Mouse (Mus musculus): ENCODE data around the gene Cd6. TPM values are rescaled to one million over a fixed set of nuclear protein-coding genes. Genes with fewer than 3 reads are reported as not detected.

Cd6 gene
- polyA plus RNA-seq, 1 experiment from 2014 or later: not detected

- Histone ChIP-seq H3K4me2 (replicated peaks) (no peak overlapping the region), H3K4me3 (replicated peaks) (no peak overlapping the region), H3K9ac (no peak overlapping the region), H3K4me1 (no peaks in the 10 kb centered on the region), H3K9me3 (replicated peaks) (no peaks in the 10 kb centered on the region), H3K27ac (replicated peaks) (no peak overlapping the region), H3K27me3 (no peaks in the 10 kb centered on the region), H3K36me3 (no peaks in the 10 kb centered on the region)
- ATAC-seq (ENCODE audit: insufficient number of reproducible peaks, low FRiP score, low TSS enrichment, low read depth): no peak
- 80% methylated on average over 1 of the region's 1 CpGs for WGBS
Observed at GRCm38 (mm10) chr19:10794916-10795315, 34.9 kb downstream of the Cd6 start.

DNA sequence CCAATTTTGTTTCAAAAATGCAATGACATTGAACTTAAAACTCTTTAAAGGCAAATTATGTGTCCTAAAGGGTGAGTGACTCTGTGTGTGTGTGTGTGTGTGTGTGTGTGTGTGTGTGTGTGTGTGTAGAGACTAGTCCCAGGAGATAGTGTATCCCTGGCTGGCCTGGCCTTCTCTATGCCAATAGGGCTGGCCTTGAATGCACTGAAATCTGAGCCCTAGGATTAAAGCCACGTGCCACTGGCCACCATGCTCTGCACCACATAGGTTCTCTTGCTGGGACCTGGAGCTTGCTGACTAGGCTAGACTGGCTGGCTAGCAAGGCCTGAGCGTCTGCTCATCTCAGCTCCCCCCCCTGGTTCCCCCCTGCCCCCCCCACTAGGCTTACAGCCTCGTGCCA lies 36.8 kb downstream of the Cd6 start:
- Histone ChIP-seq H3K27ac (replicated peaks) (no peak overlapping the region), H3K27me3 (no peaks in the 10 kb centered on the region), H3K4me3 (replicated peaks) (no peak overlapping the region), H3K9ac (no peak overlapping the region), H3K4me1 (no peaks in the 10 kb centered on the region), H3K4me2 (replicated peaks) (no peak overlapping the region), H3K36me3 (no peaks in the 10 kb centered on the region), H3K9me3 (replicated peaks) (no peaks in the 10 kb centered on the region)
- WGBS: 33% methylated on average over 3 of the region's 3 CpGs
- no peak for ATAC-seq (ENCODE audit: insufficient number of reproducible peaks, low FRiP score, low TSS enrichment, low read depth)

GRCm38 (mm10) chr19:10790323-10790722 lies 39.5 kb downstream of the Cd6 start:
- H3K4me1 ChIP-seq: 0 out of 2 replicates have a peak, but pooled peaks cover under 1% of the 10 kb centered on the region
- H3K36me3 ChIP-seq: no peaks in the 10 kb centered on the region
- H3K4me2 ChIP-seq (replicated peaks): no peak overlapping the region
- H3K4me3 ChIP-seq (replicated peaks): no peak overlapping the region
- 70% methylated on average over 9 of the region's 9 CpGs for WGBS
- no peak overlapping the region for H3K9ac ChIP-seq
- no peaks in the 10 kb centered on the region for H3K27me3 ChIP-seq
- ATAC-seq (ENCODE audit: insufficient number of reproducible peaks, low FRiP score, low TSS enrichment, low read depth): no peak
- H3K27ac ChIP-seq (replicated peaks): no peak overlapping the region
- H3K9me3 ChIP-seq (replicated peaks): no peaks in the 10 kb centered on the region

DNA sequence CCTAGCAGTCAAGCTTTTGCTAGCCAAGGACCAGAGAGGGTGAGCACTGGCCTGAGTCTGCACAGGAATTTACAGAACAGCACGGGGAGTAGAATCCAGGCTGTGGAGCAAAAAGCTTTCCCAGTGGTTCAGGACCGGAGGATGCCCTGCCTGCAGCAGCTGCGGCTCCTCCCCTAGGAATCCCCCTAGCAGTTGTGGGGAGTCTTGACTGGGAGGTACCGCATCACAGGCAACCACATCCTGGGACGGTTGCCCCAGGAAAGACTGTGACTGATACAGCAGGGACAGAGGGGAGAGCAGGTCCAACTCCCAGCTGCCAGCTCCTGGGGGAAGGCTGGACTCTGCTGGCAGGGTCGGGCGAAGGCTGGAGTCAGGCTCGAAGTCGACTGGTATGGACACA lies 41.6 kb downstream of the Cd6 start:
- peaks cover 6% of the 10 kb centered on the region for H3K4me1 ChIP-seq
- no peak overlapping the region for H3K27ac ChIP-seq (replicated peaks)
- no peaks in the 10 kb centered on the region for H3K36me3 ChIP-seq
- ATAC-seq (ENCODE audit: insufficient number of reproducible peaks, low FRiP score, low TSS enrichment, low read depth): no peak
- no peak overlapping the region for H3K4me2 ChIP-seq (replicated peaks)
- no peaks in the 10 kb centered on the region for H3K27me3 ChIP-seq
- no peak overlapping the region for H3K9ac ChIP-seq
- H3K4me3 ChIP-seq (replicated peaks): no peak overlapping the region
- WGBS: 71% methylated on average over 9 of the region's 9 CpGs
- no peaks in the 10 kb centered on the region for H3K9me3 ChIP-seq (replicated peaks)

- no peak overlapping the region for H3K9ac ChIP-seq
- H3K4me2 ChIP-seq (replicated peaks): no peak overlapping the region
- ATAC-seq (ENCODE audit: insufficient number of reproducible peaks, low FRiP score, low TSS enrichment, low read depth): no peak
- H3K27ac ChIP-seq (replicated peaks): no peak overlapping the region
- 78% methylated on average over 4 of the region's 4 CpGs for WGBS
- no peak overlapping the region for H3K4me3 ChIP-seq (replicated peaks)
- H3K27me3 ChIP-seq: no peaks in the 10 kb centered on the region
- H3K9me3 ChIP-seq (replicated peaks): no peaks in the 10 kb centered on the region
- H3K4me1 ChIP-seq: peaks cover 6% of the 10 kb centered on the region
- no peaks in the 10 kb centered on the region for H3K36me3 ChIP-seq
Observed at GRCm38 (mm10) chr19:10787406-10787805, 42.5 kb downstream of the Cd6 start.

DNA sequence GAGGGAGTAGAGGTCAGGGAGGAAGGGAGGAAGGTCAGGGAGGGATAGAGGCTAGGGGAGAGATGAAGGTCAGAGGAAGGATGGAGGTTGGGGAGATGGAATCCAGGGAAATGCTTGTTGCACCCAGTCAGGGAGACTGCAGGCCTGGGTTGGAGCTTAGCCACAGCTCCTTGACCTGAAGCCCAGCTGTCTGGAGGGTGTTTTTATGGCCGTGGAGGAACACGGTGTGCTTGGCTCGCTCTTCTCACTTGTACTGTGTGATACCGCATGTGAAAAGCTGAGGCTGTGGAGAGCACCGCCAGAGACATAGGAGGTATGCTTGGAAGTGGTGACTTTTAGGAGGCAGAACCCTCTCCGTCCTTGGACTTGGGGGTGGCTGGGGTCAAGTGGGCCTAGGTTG lies 43.1 kb downstream of the Cd6 start:
- Histone ChIP-seq H3K36me3 (no peaks in the 10 kb centered on the region), H3K27me3 (no peaks in the 10 kb centered on the region), H3K4me3 (replicated peaks) (no peak overlapping the region), H3K9ac (no peak overlapping the region), H3K4me1 (peaks cover 6% of the 10 kb centered on the region), H3K27ac (replicated peaks) (no peak overlapping the region), H3K9me3 (replicated peaks) (no peaks in the 10 kb centered on the region), H3K4me2 (replicated peaks) (no peak overlapping the region)
- 83% methylated on average over 6 of the region's 6 CpGs for whole genome bisulfite sequencing
- ATAC-seq (ENCODE audit: insufficient number of reproducible peaks, low FRiP score, low TSS enrichment, low read depth): no peak

DNA sequence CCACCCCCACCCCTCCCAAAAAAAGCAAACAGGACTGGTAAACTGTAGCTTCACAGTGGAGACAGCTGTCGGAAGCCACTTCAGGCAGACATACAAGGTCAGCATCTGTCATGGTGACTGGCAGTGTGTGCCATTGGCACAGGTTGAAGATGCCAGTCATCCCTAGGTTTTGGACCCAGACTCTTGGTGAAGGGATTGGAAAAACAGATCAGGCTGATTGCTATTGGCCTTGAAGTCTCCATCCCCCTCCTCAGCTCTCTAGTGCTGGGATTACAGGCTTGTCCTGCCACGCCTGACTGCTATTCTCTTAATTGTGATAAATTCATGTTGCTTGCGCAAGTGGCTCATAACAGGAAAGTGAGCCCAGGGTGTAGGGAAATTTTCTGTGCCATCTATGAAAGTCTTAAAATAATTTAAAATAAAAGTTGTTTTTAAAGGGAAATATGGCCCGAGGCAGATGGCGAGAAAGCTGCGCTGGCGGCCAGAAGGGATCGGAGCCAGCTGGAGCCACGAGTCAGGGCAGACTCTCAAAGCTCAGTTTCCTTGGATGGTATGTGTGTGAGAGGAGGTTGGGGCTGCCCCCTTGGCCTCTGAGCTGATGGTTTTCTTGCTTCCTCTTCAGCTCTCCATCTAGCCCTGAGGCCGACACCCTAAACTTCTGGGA lies 44.9 kb downstream of the Cd6 start:
- Histone ChIP-seq H3K27ac (replicated peaks) (no peak overlapping the region), H3K36me3 (no peaks in the 10 kb centered on the region), H3K4me1 (peaks cover 6% of the 10 kb centered on the region), H3K4me2 (replicated peaks) (no peak overlapping the region), H3K9me3 (replicated peaks) (no peaks in the 10 kb centered on the region), H3K9ac (no peak overlapping the region), H3K27me3 (no peaks in the 10 kb centered on the region), H3K4me3 (replicated peaks) (no peak overlapping the region)
- WGBS: 47% methylated on average over 10 of the region's 10 CpGs
- no peak for ATAC-seq (ENCODE audit: insufficient number of reproducible peaks, low FRiP score, low TSS enrichment, low read depth)

- Histone ChIP-seq H3K27me3 (no peaks in the 10 kb centered on the region), H3K4me1 (peaks cover 6% of the 10 kb centered on the region), H3K4me3 (replicated peaks) (no peak overlapping the region), H3K36me3 (no peaks in the 10 kb centered on the region), H3K9ac (no peak overlapping the region), H3K27ac (replicated peaks) (no peak overlapping the region), H3K9me3 (replicated peaks) (no peaks in the 10 kb centered on the region), H3K4me2 (replicated peaks) (no peak overlapping the region)
- 36% methylated on average over 3 of the region's 3 CpGs for WGBS
- ATAC-seq (ENCODE audit: insufficient number of reproducible peaks, low FRiP score, low TSS enrichment, low read depth): no peak
Observed at GRCm38 (mm10) chr19:10784061-10784460, 45.8 kb downstream of the Cd6 start.

DNA sequence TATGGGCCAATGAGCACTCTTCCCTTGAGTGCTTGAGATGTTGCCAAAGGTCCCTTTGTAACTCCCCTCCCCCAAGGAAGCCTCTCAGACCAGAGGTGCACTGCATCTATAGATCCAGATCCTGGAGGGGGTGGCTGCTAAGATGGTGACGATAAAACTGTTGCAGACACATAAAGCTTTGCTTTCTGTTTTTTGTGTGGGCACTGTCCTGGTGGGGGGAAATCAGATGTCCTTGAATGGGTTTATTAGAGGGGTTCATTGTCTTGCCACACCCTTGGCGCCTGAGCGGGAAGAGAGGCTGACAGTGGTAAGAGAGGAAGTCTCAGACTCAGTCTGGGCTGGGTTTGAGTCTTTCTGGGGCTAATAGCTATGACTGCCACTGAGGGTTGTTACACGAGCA lies 46.7 kb downstream of the Cd6 start:
- Histone ChIP-seq H3K4me3 (replicated peaks) (no peak overlapping the region), H3K4me2 (replicated peaks) (no peak overlapping the region), H3K36me3 (no peaks in the 10 kb centered on the region), H3K27ac (replicated peaks) (no peak overlapping the region), H3K9ac (no peak overlapping the region), H3K4me1 (peaks cover 6% of the 10 kb centered on the region), H3K9me3 (replicated peaks) (no peaks in the 10 kb centered on the region), H3K27me3 (no peaks in the 10 kb centered on the region)
- ATAC-seq (ENCODE audit: insufficient number of reproducible peaks, low FRiP score, low TSS enrichment, low read depth): no peak
- WGBS: 76% methylated on average over 4 of the region's 4 CpGs

GRCm38 (mm10) chr19:10781641-10782040 lies 48.2 kb downstream of the Cd6 start:
- no peak for ATAC-seq (ENCODE audit: insufficient number of reproducible peaks, low FRiP score, low TSS enrichment, low read depth)
- no peak overlapping the region for H3K27ac ChIP-seq (replicated peaks)
- 69% methylated on average over 4 of the region's 4 CpGs for WGBS
- peaks cover 6% of the 10 kb centered on the region for H3K4me1 ChIP-seq
- H3K4me2 ChIP-seq (replicated peaks): no peak overlapping the region
- H3K27me3 ChIP-seq: no peaks in the 10 kb centered on the region
- H3K9ac ChIP-seq: no peak overlapping the region
- no peak overlapping the region for H3K4me3 ChIP-seq (replicated peaks)
- H3K36me3 ChIP-seq: no peaks in the 10 kb centered on the region
- H3K9me3 ChIP-seq (replicated peaks): no peaks in the 10 kb centered on the region

DNA sequence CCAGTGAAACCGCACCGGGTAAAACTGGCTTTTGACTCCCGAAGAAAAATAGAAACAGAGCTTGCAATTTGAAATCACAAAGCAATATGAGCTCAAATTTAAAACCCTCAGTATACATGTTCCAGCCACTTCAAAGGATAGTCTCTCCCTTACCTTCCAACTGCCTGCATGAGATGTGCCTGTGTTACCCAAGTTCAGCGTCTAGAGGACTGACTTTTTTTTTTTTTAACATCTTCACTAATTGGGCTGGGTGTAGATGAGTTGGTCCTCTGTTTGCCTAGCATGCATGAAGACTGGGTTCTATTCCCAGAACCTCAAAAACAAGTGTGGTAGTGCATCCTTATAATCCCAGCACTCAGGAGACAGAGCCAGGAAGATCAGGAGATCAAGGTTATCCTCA lies 53.0 kb downstream of the Cd6 start:
- Histone ChIP-seq H3K4me2 (replicated peaks) (no peak overlapping the region), H3K27ac (replicated peaks) (no peak overlapping the region), H3K9me3 (replicated peaks) (no peaks in the 10 kb centered on the region), H3K27me3 (no peaks in the 10 kb centered on the region), H3K9ac (no peak overlapping the region), H3K36me3 (no peaks in the 10 kb centered on the region), H3K4me1 (no peaks in the 10 kb centered on the region), H3K4me3 (replicated peaks) (no peak overlapping the region)
- WGBS: 61% methylated on average over 4 of the region's 4 CpGs
- no peak for ATAC-seq (ENCODE audit: insufficient number of reproducible peaks, low FRiP score, low TSS enrichment, low read depth)

DNA sequence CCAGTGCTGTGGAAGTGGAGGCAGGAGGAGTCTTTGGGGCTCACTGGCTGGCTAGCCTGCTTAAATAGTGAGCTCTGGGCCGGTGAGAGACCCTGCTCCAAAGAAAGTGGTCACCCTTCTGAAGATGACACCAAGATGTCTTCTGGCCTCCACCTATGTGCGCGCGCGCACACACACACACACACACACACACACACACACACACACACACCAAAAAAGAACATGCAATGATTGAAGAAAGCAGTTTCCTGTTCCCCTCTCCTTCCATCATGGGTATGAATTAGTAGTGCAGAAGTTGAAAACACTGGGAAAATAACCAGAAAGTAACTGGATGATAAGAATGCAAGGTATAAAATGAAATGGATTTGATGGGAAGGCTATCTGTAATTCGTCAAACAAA lies 55.7 kb downstream of the Cd6 start:
- no peaks in the 10 kb centered on the region for H3K36me3 ChIP-seq
- no peaks in the 10 kb centered on the region for H3K9me3 ChIP-seq (replicated peaks)
- H3K9ac ChIP-seq: no peak overlapping the region
- no peak overlapping the region for H3K27ac ChIP-seq (replicated peaks)
- no peaks in the 10 kb centered on the region for H3K4me1 ChIP-seq
- H3K4me3 ChIP-seq (replicated peaks): no peak overlapping the region
- no peak for ATAC-seq (ENCODE audit: insufficient number of reproducible peaks, low FRiP score, low TSS enrichment, low read depth)
- 94% methylated on average over 6 of the region's 6 CpGs for WGBS
- no peak overlapping the region for H3K4me2 ChIP-seq (replicated peaks)
- no peaks in the 10 kb centered on the region for H3K27me3 ChIP-seq

Measured in embryonic facial prominence, embryonic 15.5 days (tissue).